Mouse (Mus musculus) subcutaneous adipose tissue, adult 2 months (tissue): ENCODE results near the gene Gpr132. TPM values are rescaled to one million over a fixed set of nuclear protein-coding genes. Genes with fewer than 3 reads are reported as not detected.

Source experiments
- polyA plus RNA-seq: library from polyadenylated mRNA; depleted of rRNA; stranded (reverse); fragments of >200 nt; gene quantifications from 2 replicates; pipeline ENCODE4 v1.2.3, GENCODE M21; 2012; ENCODE audit warnings: low replicate concordance; rRNA removed

Gene Gpr132
- 6.0 and 8.0 TPM in 2 replicates for polyA plus RNA-seq

GRCm38 (mm10) chr12:112868178-112869087, at the start of gene Gpr132:
Gpr132 (minus strand) TSS chr12:112868228.

GRCm38 (mm10) chr12:112829244-112829864, 38.7 kb downstream of the Gpr132 start, which contains the start of gene Cdca4:
Cdca4 (minus strand) TSS chr12:112829423.

GRCm38 (mm10) chr12:112808587-112809364, 59.3 kb downstream of the Gpr132 start, which contains the start of gene Clba1:
Clba1 (plus strand) TSS chr12:112808937.

GRCm38 (mm10) chr12:112801864-112802846, 65.9 kb downstream of the Gpr132 start, which contains the start of gene Ahnak2:
Ahnak2 (minus strand) TSS chr12:112802657.

Other genes starting within 250 kb of the Gpr132 start
- 3.8 and 4.1 TPM in 2 replicates for gene Adssl1, start 248.2 kb downstream of the Gpr132 start, polyA plus RNA-seq
- gene Siva1, start 223.5 kb downstream of the Gpr132 start, polyA plus RNA-seq = 29.3 and 62.9 TPM in 2 replicates
- gene Akt1, start 193.3 kb downstream of the Gpr132 start, polyA plus RNA-seq = 114 and 224 TPM in 2 replicates
- 7.7 and 19.2 TPM in 2 replicates for gene Zbtb42, start 189.4 kb downstream of the Gpr132 start, polyA plus RNA-seq
- gene Cep170b, start 147.8 kb downstream of the Gpr132 start, polyA plus RNA-seq = 13.5 and 57.5 TPM in 2 replicates
- gene Pld4, start 107.6 kb downstream of the Gpr132 start, polyA plus RNA-seq = 79.4 and 110 TPM in 2 replicates
- gene Ahnak2, start 65.6 kb downstream of the Gpr132 start, polyA plus RNA-seq = 16.4 and 31.6 TPM in 2 replicates
- 2.2 and 7.1 TPM in 2 replicates for gene Clba1, start 59.3 kb downstream of the Gpr132 start, polyA plus RNA-seq
- gene Cdca4, start 38.8 kb downstream of the Gpr132 start, polyA plus RNA-seq = 11.3 and 32.5 TPM in 2 replicates
- gene Jag2, start 61.5 kb upstream of the Gpr132 start, polyA plus RNA-seq = 36.0 and 44.3 TPM in 2 replicates
- gene Nudt14, start 73.9 kb upstream of the Gpr132 start, polyA plus RNA-seq = 36.9 and 40.6 TPM in 2 replicates
- gene Btbd6, start 108.3 kb upstream of the Gpr132 start, polyA plus RNA-seq = 23.5 and 40.2 TPM in 2 replicates
- 41.5 and 84.3 TPM in 2 replicates for gene Brf1, start 132.5 kb upstream of the Gpr132 start, polyA plus RNA-seq
- gene Pacs2, start 146.3 kb upstream of the Gpr132 start, polyA plus RNA-seq = 55.4 and 68.3 TPM in 2 replicates
- gene Tex22, start 206.3 kb upstream of the Gpr132 start, polyA plus RNA-seq = 0.28 TPM in 1 of 2 replicates, not detected in the other
- gene Mta1, start 230.1 kb upstream of the Gpr132 start, polyA plus RNA-seq = 53.8 and 92.7 TPM in 2 replicates